Mouse (Mus musculus): ENCODE results near the gene Cbx8. TPM values are rescaled to one million over a fixed set of nuclear protein-coding genes. Genes with fewer than 3 reads are reported as not detected.
A peak's percentile ranks its signal among the peaks of the same experiment; 100 is the strongest.

Gene Cbx8
- polyA plus RNA-seq, 1 experiment from 2014 or later = 3.9 TPM

DNA sequence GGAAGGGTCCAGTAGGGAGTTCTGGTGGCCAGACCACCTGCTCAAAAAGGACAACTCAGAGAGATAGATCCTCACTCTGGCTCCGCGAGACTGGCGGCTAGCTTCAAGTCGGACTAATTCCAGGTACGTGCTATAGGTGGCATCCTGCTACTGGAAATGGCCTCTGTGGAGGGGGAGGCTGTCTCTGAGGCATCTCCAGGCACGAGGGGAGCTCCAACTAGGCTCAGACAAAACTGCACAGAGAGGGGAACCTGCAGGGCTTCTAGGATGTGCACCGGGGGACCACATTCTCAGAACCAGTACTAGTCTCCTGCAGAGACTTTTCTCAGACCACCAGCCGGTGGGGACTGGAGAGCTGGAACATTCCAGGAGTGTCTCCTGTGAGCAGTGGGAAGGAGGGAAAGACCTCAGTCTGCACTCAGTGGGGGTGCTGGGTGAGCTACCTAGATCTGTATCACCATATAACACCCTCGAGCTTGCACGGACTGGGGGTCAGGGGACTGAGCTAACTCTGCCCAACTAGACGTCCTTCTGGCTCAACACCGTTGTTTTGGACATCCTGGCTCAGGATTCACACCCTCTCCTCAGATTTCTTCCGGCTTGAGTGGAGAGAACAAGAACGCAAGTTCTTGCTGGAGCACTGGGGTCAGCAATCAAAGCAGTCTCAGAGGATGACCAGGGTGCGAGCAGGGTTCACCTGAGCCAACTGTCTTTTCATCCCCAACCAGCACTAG, 11.3 kb upstream of the Cbx8 start:
- H3K27ac ChIP-seq (ENCODE audit: low read depth) = no peak overlapping the region
- peaks cover 38% of the 10 kb centered on the region for H3K4me1 ChIP-seq (ENCODE audit: insufficient read depth)
- H3K9me3 ChIP-seq (ENCODE audit: low read length) = no peaks in the 10 kb centered on the region
- no peaks in the 10 kb centered on the region for H3K36me3 ChIP-seq (replicated peaks; ENCODE audit: insufficient read depth, low read length)
- peak; percentile 34 for DNase-seq
- no peak overlapping the region for H3K9ac ChIP-seq (replicated peaks)
- peaks cover 100% of the 10 kb centered on the region for H3K27me3 ChIP-seq (ENCODE audit: insufficient read depth, low read length)
- TF ChIP-seq EP300 (IDR thresholded peaks at IDR 0.05; ENCODE audit: low read depth) (no peak), CTCF (IDR thresholded peaks at IDR 0.05; ENCODE audit: low read depth) (peak; percentile 71)
- H3K4me3 ChIP-seq (ENCODE audit: low read depth, low read length) = no peak overlapping the region
- ATAC-seq = no peak
- H3K4me2 ChIP-seq (ENCODE audit: low read depth, low read length) = no peak overlapping the region
- 8% methylated on average over 15 of the region's 15 CpGs for WGBS (ENCODE audit: insufficient replicate concordance)

DNA sequence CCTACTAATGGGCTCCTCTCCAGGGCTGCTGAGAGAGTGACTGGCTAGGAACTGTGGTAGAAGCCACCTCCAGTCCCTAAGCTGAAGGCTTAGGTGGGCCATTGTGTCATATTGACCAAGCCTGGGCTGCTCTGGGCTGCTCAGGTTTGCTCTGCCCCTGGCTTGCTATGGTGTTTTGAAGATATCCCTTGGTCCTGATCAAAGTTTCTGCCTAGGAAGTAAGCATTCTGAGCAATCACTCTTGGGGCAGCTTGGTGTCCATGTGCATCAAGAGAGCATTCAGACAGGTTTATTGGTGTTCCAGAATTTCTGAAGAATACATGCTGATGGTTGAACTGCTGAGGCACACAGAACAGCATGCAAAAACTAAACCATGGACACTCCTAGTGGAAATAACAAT, 10.7 kb upstream of the Cbx8 start:
- Histone ChIP-seq H3K4me1 (ENCODE audit: insufficient read depth) (peaks cover 40% of the 10 kb centered on the region), H3K4me3 (ENCODE audit: low read depth, low read length) (no peak overlapping the region), H3K27ac (ENCODE audit: low read depth) (no peak overlapping the region), H3K9me3 (ENCODE audit: low read length) (no peaks in the 10 kb centered on the region), H3K9ac (replicated peaks) (no peak overlapping the region), H3K36me3 (replicated peaks; ENCODE audit: insufficient read depth, low read length) (no peaks in the 10 kb centered on the region), H3K4me2 (ENCODE audit: low read depth, low read length) (no peak overlapping the region), H3K27me3 (ENCODE audit: insufficient read depth, low read length) (peaks cover 100% of the 10 kb centered on the region)
- TF ChIP-seq EP300 (IDR thresholded peaks at IDR 0.05; ENCODE audit: low read depth) (no peak), CTCF (IDR thresholded peaks at IDR 0.05; ENCODE audit: low read depth) (no peak)
- no peak for DNase-seq
- ATAC-seq = no peak

DNA sequence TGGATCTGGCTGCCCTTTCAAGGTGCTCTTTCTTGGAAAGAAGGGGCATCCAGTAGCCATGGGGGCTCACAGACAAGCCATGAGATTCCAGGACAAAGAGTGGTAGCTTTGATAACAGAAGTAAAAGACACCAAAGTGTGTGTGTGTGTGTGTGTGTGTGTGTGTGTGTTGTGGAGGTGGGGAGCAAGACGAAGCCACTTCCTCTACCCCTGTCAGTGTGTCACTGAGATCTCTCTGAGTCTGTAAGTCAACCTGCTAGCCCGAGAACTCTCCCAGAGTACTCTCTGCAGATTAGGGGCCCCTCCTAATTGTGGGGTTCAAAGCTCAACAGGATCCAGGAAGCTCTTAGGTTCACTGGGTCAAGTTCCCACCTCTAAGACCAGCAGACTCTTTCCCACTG, 9.6 kb upstream of the Cbx8 start:
- ATAC-seq = no peak
- H3K27me3 ChIP-seq (ENCODE audit: insufficient read depth, low read length) = peaks cover 100% of the 10 kb centered on the region
- H3K36me3 ChIP-seq (replicated peaks; ENCODE audit: insufficient read depth, low read length) = no peaks in the 10 kb centered on the region

DNA sequence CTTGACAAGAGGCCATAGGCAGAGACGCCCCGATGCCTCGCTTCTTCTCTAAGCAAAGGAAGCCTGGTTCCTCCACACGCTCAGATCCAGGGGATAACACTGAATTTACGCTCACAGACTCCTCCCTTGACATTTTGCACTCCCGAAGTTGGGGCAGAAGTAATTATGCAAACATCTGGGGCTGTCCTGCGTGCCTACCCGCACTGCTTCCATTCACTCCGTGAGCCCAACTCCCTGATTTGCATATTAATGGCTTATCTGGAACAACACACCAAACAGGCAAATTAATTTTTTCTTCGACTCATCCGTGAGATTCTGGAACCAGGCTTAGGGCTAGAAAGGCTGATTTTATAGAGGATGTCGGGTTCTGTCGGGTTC, 7.4 kb upstream of the Cbx8 start:
- Histone ChIP-seq H3K27me3 (ENCODE audit: insufficient read depth, low read length) (peaks cover 100% of the 10 kb centered on the region), H3K36me3 (replicated peaks; ENCODE audit: insufficient read depth, low read length) (no peaks in the 10 kb centered on the region), H3K4me1 (ENCODE audit: insufficient read depth) (peaks cover 32% of the 10 kb centered on the region), H3K27ac (ENCODE audit: low read depth) (no peak overlapping the region), H3K4me2 (ENCODE audit: low read depth, low read length) (no peak overlapping the region), H3K9ac (replicated peaks) (no peak overlapping the region), H3K4me3 (ENCODE audit: low read depth, low read length) (no peak overlapping the region), H3K9me3 (ENCODE audit: low read length) (no peaks in the 10 kb centered on the region)
- DNase-seq (no peak), ATAC-seq (no peak)
- TF ChIP-seq CTCF (IDR thresholded peaks at IDR 0.05; ENCODE audit: low read depth) (no peak), EP300 (IDR thresholded peaks at IDR 0.05; ENCODE audit: low read depth) (no peak)
- under 1% methylated on average over 13 of the region's 13 CpGs for WGBS (ENCODE audit: insufficient replicate concordance)

More for the DNA sequence above, 9.6 kb upstream of the Cbx8 start:
- DNase-seq = no peak
- no peak overlapping the region for H3K9ac ChIP-seq (replicated peaks)
- H3K27ac ChIP-seq (ENCODE audit: low read depth) = no peak overlapping the region
- 0% methylated on average over 2 of the region's 2 CpGs for WGBS (ENCODE audit: insufficient replicate concordance)
- H3K4me2 ChIP-seq (ENCODE audit: low read depth, low read length) = no peak overlapping the region
- no peak overlapping the region for H3K4me3 ChIP-seq (ENCODE audit: low read depth, low read length)
- H3K4me1 ChIP-seq (ENCODE audit: insufficient read depth) = peaks cover 32% of the 10 kb centered on the region
- TF ChIP-seq EP300 (IDR thresholded peaks at IDR 0.05; ENCODE audit: low read depth) = no peak
- TF ChIP-seq CTCF (IDR thresholded peaks at IDR 0.05; ENCODE audit: low read depth) = no peak
- no peaks in the 10 kb centered on the region for H3K9me3 ChIP-seq (ENCODE audit: low read length)

DNA sequence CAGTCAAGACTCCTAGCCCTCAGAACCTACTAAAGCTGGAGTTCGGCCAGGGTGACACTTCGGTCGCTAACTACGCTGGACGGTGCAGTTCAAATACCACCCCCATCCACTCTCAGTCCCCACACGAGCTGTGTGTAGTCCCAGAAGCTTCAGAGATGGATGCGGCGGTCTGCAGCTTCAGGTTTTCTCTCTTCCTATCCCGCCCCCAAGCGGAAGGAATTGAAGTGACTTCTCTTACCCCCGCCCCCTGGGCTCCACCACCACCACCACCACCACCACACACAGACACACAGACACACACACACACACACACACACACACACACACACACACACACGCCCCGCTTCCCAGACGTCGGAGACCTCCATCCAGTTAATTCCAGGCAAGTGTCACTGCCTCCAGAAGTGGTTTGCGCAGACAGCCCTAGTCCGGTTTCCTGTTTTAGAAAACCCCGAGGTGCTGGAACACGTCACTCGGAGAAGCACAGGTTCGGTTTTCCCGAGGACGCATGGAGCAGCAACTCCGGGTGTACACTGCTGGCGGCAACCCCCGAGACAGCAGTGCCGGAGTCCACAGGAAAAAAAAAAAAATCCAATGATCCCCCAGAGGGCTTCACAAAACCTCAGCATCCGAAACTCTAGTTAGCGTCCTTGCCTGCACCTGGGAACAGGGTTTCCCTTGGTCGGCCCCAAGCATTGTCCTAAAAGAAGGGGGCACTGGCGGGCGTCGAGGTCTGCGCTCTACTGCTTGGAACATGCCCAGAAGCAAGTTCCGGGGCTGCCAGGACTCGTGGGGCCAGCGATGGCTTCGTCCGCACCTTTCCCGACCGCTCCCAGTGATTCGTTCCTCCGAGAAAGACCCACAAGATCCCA, 6.7 kb upstream of the Cbx8 start:
- TF ChIP-seq CTCF (IDR thresholded peaks at IDR 0.05; ENCODE audit: low read depth) (peak; percentile 26; the same call in 1 of the 2 replicates), EP300 (IDR thresholded peaks at IDR 0.05; ENCODE audit: low read depth) (no peak)
- Histone ChIP-seq H3K27me3 (ENCODE audit: insufficient read depth, low read length) (peaks cover 100% of the 10 kb centered on the region), H3K9me3 (ENCODE audit: low read length) (no peaks in the 10 kb centered on the region), H3K9ac (replicated peaks) (no peak overlapping the region), H3K4me1 (ENCODE audit: insufficient read depth) (peaks cover 28% of the 10 kb centered on the region), H3K27ac (ENCODE audit: low read depth) (no peak overlapping the region), H3K4me2 (ENCODE audit: low read depth, low read length) (peak overlapping the region; percentile 23; the same call in 1 of the 2 replicates), H3K4me3 (ENCODE audit: low read depth, low read length) (no peak overlapping the region), H3K36me3 (replicated peaks; ENCODE audit: insufficient read depth, low read length) (no peaks in the 10 kb centered on the region)
- DNase-seq = peak; percentile 28
- 3% methylated on average over 42 of the region's 43 CpGs for WGBS (ENCODE audit: insufficient replicate concordance)
- no peak for ATAC-seq

DNA sequence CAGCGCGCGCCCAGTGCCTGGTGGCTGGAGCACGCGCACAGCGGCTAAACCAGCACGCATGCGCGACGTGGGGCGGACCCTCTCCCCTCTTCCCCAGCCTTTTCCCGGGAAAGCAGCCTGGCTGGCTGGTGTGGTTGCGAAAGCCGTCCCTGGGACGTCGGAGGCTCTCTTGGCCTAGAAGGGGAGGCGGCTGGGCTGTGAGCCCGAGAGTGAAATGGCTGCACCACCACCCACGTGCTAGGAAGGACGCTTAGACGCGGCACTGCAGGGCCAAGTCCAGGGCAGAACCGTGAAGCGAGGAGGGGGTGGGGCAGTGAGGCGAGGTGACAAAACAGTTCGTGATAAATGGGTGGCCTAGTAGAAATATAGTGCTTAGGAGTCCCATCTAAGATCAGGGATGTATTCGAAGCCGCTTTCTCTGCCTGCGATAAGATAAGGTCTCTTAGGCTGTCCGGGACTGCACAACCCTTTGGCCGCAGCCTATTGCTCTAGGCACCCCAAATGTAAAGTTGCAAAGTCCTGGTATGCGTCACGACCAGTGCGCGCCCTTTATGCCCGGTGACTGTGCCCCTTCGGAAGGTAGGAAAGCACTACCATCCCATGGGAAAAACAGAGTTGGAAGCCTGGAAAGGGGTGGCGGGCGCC, 6.0 kb upstream of the Cbx8 start:
- Histone ChIP-seq H3K4me3 (ENCODE audit: low read depth, low read length) (0 out of 2 replicates have a peak overlapping the region, but pooled peaks have one; percentile 2), H3K27ac (ENCODE audit: low read depth) (no peak overlapping the region), H3K36me3 (replicated peaks; ENCODE audit: insufficient read depth, low read length) (no peaks in the 10 kb centered on the region), H3K27me3 (ENCODE audit: insufficient read depth, low read length) (peaks cover 100% of the 10 kb centered on the region), H3K9me3 (ENCODE audit: low read length) (no peaks in the 10 kb centered on the region), H3K9ac (replicated peaks) (no peak overlapping the region), H3K4me2 (ENCODE audit: low read depth, low read length) (peak overlapping the region; percentile 23; the same call in 1 of the 2 replicates), H3K4me1 (ENCODE audit: insufficient read depth) (peaks cover 35% of the 10 kb centered on the region)
- ATAC-seq (peak; percentile 78), DNase-seq (peak; percentile 79)
- under 1% methylated on average over 37 of the region's 39 CpGs for WGBS (ENCODE audit: insufficient replicate concordance)
- TF ChIP-seq EP300 (IDR thresholded peaks at IDR 0.05; ENCODE audit: low read depth) (peak; percentile 47; the same call in 1 of the 2 replicates), CTCF (IDR thresholded peaks at IDR 0.05; ENCODE audit: low read depth) (no peak)
